Mouse (Mus musculus) right cerebral cortex, adult 18-20 months (tissue): ENCODE measurements around the gene Fam234a.
"Not testable (repeated sequence)": the region's sequence is repeated elsewhere in the genome, so short reads cannot be mapped to it uniquely, and the experiment has no call there.

ENCODE experiments used
- DNase-seq: peaks from one replicate; pipeline ENCODE4 v3.0.0; 2022; ENCODE audit warnings: mixed read lengths

Fam234a gene

GRCm38 (mm10) chr17:26232863-26233262 lies 11.2 kb downstream of the Fam234a start:
- DNase-seq: no peak

GRCm38 (mm10) chr17:26231156-26231555 lies 12.9 kb downstream of the Fam234a start:
- no peak for DNase-seq

DNA sequence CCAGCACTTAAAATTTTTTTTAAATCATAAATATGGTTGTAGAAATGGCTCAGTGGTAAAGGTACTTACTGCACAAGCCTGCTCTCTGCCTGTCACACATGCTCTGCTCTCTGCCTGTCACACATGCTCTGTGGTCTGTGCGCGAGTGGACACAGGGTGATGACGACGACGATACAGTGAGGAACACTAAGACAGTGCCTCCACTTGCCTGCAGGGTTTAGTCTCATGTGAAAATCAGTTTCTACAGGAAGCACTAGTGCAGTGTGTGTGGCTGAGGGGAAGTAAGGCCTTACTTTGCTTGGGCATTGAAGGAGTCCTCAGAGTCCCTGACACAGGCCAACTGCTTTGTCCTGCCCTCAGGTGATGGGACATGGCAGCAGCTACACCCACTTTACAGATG lies 14.3 kb downstream of the Fam234a start:
- DNase-seq: no peak

DNA sequence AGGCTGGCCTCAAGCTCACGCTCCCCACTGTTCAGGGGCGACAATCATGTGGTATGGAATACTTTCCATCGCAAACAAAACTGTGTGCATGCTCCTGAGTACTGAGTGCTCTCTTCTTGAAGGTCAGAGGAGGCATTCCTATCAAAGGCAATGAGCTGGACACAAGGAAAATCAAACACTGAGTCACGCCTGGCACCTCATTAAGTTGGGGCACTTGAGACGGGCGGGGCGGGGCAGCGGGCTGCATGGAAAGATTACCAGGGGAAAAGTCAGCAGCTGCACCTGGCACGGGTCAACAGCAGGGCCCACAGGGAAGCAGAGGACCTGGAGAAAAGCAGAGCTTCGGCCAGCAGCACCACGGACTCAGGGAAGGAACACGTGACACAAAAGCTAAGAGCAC lies 18.9 kb downstream of the Fam234a start:
- DNase-seq: no peak

- DNase-seq: no peak
Observed at GRCm38 (mm10) chr17:26221508-26221907, 22.5 kb downstream of the Fam234a start.

DNA sequence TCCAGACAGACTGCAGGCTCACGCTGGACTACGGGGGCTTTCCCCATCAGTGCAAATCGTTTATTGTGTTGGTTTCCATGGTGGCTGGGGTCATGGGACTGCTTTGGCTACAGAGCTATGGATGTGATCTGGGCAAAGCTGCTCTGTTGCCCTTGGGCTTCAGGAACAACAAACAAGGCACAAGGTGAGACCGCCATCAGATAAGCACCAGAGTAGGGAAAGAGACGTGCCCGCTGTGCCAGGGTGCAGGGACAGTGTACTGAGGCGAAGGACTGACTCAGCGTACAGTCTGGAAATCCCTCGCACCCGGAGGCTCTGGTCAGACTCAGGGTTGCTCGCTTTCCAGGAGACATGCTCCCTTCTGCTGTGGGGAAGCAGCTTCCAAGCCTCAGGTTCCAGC lies 31.4 kb downstream of the Fam234a start:
- no peak for DNase-seq

GRCm38 (mm10) chr17:26212241-26212640 lies 31.8 kb downstream of the Fam234a start:
- no peak for DNase-seq

DNA sequence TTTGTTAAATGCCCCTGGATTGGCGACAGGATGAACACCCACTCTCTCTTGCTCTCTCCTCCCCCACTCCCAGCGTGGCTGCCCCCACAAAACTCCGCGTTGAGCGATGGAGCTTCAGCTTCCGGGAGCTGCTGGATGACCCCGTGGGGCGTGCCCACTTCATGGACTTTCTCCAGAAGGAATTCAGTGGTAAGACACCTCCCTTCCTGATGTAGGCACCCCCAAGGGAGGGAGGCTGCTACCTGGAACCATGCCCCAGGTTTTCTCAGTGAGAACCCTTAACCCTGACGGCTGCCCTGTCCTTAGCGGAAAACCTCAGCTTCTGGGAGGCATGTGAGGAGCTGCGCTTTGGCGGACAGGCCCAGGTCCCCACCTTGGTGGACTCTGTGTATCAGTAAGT lies 36.4 kb downstream of the Fam234a start, which contains the start of gene Arhgdig:
Arhgdig (minus strand) TSS at position 101 of the 400 bp plus-strand sequence.
- DNase-seq: no peak

- DNase-seq: no peak
Observed at GRCm38 (mm10) chr17:26206392-26206791, 37.6 kb downstream of the Fam234a start.

- no peak for DNase-seq
Observed at GRCm38 (mm10) chr17:26204766-26205165, 39.3 kb downstream of the Fam234a start.

DNA sequence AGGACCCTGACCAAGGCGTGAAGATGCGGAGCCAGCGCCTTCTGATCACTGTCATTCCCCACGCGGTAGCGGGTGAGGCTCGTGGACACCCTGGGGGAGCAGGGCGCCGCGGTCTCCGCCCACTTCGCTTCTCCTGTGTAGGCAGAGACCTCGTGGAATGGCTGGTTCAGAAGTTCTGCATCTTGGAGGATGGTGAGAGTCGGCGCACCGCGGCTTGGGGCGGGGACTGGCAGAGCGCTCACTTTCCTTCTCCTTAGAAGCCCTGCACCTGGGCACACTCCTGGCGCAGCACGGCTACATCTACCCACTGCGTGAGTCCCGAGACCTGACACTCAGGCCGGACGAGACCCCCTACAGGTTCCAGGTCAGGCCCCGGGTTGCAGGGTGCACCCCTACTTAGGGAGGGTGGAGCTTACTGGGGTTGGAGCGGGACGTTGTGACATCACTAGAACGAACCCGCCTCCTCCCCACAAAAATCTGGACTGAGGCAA lies 40.7 kb downstream of the Fam234a start:
- DNase-seq: peak; percentile 82

GRCm38 (mm10) chr17:26202737-26203136 lies 41.3 kb downstream of the Fam234a start, which contains the start of gene Rgs11:
TSS of gene Rgs11 (plus strand) at chr17:26202951.
- DNase-seq: peak; percentile 42

GRCm38 (mm10) chr17:26201998-26202397 lies 42.0 kb downstream of the Fam234a start:
- DNase-seq: no peak

DNA sequence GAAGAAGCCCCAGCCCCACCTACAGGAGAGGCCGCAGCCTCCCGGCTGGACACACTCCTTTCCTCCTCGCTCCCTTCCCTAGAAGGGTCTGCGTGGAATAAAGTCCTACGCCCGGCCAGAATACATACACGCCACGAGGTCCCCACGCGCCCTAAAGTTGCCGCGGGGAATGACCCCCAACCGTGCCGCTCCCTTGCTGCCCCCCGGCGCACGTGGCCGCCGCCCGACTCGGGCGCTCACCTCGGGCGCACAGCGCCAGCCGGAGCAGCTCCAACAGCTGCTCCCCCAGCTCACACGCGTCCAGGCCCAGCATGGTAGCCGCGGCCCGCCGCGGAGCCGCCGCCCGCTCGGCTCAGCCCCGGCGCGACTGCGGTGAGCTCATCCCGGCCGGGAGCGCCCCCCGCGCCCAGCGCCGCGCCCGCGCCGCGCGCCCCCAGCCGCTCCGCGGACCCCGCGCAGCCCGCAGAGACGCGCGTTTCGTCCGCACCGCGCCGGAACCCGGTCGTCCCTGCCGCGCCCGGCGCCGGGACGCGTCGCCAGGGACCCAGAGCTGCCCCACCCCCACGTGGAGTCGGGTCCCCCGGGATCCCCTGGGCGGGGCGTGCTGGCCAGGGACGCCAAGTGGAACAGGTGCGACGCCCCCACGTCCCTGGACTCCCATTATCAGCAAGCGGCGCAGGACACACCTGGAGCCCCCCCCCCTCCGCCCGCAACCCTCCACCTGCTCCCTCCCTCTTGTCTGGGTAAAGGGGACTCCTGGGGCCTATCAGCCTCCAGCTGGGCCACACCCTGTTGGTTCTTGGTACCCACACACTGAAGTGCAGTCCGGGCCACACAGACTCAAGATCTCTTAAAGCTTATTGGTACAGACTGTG lies 43.0 kb downstream of the Fam234a start:
- DNase-seq: peak; percentile 33

- no peak for DNase-seq
Observed at GRCm38 (mm10) chr17:26198892-26199291, 45.1 kb downstream of the Fam234a start, which contains the start of gene Pdia2. TSS of gene Pdia2 (minus strand) at chr17:26199087.

DNA sequence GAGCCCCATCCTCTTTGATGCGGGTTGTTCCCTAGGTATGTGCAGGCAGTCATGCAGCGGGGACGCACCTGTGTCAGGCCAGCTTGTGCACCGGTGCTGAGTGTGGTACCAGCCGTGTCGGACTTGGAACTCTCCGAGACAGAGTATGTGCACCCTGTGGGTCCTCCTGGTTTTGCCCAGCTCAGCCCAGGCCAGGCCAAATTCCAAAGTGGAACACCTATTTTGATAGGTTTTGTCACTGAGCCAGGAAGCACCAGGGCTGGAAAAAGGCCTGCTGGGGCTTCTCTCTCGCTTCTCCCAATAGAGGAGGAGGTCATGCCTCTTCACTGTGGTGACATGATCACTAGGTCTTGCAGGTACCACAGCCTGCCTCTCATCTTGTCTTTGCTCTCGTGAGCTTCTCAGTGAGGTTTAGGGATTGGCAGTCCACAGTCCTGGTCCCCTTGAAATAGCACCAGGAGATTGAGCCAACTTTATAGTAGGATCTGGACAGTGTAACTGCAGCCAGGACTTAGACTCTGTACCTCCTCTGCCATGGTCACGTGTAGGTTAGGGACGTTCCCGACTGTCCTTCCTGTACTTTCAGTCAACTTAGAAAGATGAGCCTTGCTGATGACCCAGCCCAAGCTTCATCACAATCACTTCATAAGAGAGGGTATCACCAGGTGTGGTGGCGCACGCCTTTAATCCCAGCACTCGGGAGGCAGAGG lies 51.4 kb downstream of the Fam234a start:
- no peak for DNase-seq

GRCm38 (mm10) chr17:26191486-26191885 lies 52.6 kb downstream of the Fam234a start:
- DNase-seq: not testable (repeated sequence)

- no peak for DNase-seq
Observed at GRCm38 (mm10) chr17:26188091-26188805, 55.8 kb downstream of the Fam234a start.

DNA sequence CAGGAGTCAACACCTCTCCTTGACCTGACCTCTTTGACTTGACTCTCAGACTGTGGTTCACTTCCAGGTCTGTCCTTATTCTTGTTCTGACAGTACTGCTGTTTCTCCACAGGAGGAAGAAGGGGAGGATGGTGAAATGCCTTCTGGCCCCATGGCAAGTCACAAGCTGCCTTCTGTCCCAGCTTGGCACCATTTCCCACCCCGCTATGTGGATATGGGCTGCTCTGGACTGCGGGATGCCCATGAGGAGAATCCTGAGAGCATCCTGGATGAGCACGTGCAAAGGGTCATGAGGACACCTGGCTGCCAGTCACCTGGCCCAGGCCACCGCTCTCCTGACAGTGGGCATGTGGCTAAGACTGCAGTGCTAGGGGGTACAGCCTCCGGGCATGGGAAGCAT lies 56.5 kb downstream of the Fam234a start:
- no peak for DNase-seq

GRCm38 (mm10) chr17:26181179-26181578 lies 62.9 kb downstream of the Fam234a start:
- DNase-seq: no peak

DNA sequence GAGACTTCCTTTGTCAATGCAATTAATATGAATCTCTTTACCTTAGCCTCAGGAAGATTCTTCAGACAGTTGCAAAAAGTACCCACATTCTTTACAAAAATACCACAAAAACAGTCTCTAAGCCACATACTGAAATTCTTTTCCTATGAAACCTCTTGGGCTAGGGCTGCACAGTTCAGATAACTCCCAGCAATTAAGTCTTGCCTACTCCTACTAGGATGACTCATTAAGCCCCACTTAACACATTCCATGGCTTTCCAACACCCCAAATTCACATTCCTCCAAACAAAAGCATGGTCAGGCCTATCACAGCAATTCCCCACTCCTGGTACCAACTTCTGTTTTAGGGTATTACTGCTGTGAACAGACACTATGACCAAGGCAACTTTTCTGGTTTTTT lies 65.4 kb downstream of the Fam234a start:
- no peak for DNase-seq

- not testable (repeated sequence) for DNase-seq
Observed at GRCm38 (mm10) chr17:26175248-26175647, 68.8 kb downstream of the Fam234a start.

- no peak for DNase-seq
Observed at GRCm38 (mm10) chr17:26168039-26168438, 76.0 kb downstream of the Fam234a start.
